Mouse (Mus musculus) lung, adult 18-20 months (tissue): ENCODE measurements around the gene Stx4a.
"Not testable (repeated sequence)": the region's sequence is repeated elsewhere in the genome, so short reads cannot be mapped to it uniquely, and the experiment has no call there.

Experiments used
- DNase-seq, 2 experiments: peaks; one replicate each; pipeline ENCODE4 v3.0.0; 2022; ENCODE audit warnings: mixed read lengths in 2 of 2

The Stx4a gene

DNA sequence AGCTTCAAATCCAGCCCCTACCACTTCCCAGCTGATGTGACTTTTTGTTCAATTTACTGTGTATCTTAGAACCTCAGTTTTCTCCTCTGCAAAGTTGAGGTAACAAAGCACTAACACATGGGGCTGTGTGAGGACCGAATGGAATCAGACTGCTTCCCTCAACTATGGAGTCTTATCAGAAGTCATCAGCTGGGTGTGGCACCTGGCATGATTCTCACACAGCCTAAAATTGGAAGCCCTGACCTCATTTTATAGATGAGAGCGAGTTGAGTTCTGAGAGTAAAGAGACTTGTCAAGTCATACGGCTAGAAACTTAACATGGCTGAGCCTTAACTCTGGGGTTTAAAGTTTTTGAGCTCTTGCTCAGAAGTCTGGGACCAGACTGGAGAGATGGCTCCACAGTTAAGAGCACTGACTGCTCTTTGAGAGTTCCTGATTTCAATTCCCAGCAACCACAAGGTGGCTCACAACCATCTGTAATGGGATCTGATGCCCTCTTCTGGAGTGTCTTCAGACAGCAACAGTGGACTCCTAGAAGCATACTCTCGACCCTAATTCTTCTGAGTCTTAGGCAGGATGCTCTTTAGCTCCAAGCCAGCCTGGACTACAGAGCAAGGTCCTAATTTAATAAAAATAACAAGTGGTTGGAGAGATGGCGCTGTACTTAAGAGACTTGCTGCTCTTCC lies 46.2 kb downstream of the Stx4a start:
- DNase-seq, result no peak

DNA sequence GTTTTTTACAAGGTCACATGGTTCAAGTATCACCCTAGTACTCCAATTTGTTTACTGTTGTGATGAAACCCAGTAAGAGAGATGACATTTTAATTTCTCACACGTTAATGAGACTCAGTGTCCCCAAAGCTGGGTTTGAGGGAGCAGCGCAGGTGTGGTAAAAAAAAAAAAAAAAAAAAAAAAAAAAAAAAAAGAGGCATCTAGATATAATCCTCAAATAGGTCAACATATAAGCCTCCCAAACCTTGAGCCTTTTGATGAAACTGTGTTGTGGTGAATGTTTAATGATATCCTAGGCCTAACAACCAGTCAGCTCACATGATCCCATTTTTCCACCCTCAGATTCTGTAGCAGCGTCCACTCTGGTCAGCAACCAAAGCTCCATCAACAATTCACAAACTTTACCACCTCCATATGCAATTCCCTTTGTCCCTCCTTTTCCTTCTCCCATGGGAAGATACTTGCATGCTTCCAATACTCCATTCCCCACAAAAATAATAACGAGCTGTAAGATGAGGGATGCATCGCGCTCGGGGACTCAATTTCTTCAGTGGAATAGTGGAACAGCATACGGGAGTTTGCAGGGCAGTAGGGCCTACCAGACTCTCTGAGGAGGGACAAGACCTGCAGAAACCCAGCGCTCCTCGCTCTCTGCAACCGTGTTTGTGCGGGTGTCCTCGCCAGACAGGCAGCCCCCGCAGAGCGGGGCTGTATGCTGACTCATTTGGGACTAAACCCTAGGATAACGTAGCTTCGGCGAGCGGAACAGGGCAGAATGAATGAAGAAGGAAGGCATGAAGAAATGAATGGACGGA lies 50.9 kb downstream of the Stx4a start:
- no peak for DNase-seq

DNA sequence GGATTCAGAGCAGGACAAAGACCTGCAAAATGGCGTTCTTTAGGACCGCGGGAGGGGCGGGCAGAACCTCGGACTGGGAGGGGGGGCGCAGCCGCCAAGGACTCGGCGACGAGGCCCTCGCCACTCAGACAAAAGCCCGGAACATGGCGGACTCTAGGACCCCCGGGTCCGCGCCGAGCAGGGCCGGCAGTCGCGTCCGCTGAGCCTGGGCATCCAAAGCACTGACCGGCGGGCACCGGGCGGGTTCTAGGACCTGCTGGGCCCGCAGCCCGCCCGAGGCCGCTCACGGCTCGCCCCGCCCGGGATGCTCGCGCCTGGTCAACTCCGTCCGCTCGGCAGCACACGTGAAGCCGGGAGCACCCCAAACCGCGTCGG lies 51.5 kb downstream of the Stx4a start:
- peak; percentile 90 to 92 for DNase-seq

- peak; percentile 77 for DNase-seq
Observed at GRCm38 (mm10) chr7:127876041-127876466, 52.0 kb downstream of the Stx4a start, which contains the start of gene Zfp646. TSS of gene Zfp646 (plus strand) at chr7:127876221.

DNA sequence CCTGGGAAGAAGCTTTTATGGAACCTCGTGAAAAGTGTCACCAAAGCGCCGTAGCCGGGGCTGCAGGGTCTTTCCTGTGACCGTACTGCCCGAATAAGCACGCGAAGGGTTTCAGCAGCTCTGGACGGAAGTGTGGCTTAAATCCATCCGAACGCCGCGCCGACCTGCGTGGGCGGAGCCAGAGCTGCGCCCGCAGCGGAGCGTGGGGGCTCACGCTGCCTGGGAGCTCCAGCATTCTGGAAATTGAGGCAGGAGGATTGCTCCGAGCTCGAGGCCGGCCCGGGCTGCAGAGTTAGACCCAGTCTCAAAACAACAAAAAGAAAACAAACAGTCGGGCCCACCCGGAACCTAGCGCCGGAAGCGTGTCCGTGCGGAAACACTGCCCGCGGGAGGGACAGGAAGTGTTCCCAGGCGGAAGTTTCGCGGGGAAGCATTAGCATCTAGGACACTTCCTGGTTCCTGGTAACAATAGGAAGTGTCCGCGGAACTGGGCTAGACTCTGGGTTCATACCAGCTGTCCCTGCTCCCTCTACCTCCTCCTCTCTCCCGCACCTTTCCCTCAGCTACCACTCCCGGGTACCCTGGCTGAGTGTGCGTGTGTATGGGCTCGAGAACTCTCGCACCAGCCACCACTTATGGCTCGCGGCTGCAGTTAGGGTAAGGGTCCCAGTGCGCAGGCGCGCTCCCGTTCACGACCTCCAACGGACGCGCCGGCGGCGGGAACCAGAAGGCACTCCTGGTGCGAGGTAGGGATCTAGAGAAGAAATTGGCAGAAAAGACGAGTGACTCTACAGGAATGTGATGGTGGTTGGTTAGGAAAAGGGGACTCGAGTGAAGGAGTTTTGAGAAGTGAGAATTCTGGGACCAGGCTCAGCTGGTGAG lies 52.6 kb downstream of the Stx4a start, which contains the start of gene Zfp668:
Gene Zfp668 (minus strand): TSS at position 362 of the 882 bp plus-strand sequence.
- DNase-seq, result peak; percentile 90 to 92

DNA sequence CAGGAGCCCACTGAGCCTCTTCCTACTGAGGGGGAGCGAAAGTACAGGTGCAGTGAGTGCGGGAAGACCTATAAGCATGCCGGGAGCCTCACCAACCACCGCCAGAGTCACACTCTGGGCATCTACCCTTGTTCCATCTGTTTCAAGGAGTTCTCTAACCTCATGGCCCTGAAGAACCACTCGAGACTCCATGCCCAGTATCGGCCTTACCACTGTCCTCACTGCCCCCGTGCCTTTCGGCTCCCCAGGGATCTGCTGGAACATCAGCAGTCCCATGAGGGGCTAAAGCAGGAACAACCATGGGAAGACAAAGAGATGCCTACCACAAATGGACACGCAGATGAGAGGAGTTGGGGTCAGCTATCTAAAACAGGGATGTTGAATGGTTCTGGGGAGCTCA lies 55.2 kb downstream of the Stx4a start:
- no peak for DNase-seq

DNA sequence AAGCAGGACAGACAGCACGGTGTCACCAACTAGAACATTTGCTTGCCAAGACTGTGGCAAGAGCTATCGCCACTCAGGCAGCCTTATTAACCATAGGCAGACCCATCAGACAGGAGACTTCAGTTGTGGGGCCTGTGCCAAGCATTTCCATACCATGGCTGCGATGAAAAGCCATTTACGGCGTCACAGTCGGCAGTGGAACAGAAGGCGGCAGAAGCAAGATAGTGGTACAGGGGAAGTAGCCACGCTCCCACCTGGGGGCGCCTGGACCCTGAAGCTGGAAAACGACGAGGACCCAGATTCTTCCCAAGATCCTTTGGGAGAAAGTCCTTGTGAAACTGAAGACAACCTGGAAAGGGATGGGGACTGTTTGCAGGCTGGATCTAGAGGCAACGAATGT lies 56.3 kb downstream of the Stx4a start:
- no peak for DNase-seq

DNA sequence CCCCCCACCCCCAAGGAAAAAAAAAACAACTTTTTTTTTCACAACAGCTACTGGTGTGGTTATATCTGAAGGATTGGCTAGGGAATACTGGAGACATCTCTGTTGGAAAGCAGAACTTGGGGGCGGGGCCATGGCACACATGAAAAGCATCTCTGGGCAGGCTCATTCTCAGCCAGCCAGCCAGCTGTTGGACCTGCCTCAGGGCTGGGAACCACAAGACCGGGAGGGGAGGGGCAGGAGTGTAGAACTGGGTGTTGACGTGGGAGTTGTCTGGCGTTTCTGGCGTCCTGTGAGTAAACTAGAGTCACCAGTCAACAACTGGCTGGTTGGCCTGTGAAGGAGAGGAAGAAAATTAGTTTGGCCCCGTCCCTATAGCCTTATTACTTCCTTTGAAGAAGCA lies 61.9 kb downstream of the Stx4a start:
- peak; percentile 64 to 74 for DNase-seq

DNA sequence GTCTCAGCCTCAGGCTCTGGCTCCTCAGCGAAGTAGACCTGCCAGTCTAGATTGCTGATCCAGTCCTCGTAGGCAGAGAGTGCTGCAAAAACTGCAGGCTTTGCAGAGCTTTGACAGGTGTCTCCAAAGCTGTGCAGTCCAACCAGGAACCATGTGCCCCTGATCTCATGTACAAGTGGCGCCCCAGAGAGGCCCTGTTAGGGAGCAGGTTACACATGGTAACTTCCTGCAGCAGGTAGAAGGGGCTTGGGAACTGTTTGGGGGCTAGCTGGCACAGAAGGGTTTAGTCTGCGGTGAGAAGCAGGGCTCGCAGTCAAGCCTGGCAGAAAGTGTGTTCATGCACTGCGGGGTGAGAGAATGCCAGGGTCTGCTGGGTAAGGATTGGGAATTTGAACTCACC lies 62.5 kb downstream of the Stx4a start:
- no peak for DNase-seq

GRCm38 (mm10) chr7:127887191-127887590 lies 63.1 kb downstream of the Stx4a start:
- no peak for DNase-seq

GRCm38 (mm10) chr7:127887781-127888180 lies 63.7 kb downstream of the Stx4a start:
- no peak for DNase-seq

GRCm38 (mm10) chr7:127888821-127889220 lies 64.7 kb downstream of the Stx4a start:
- no peak for DNase-seq

DNA sequence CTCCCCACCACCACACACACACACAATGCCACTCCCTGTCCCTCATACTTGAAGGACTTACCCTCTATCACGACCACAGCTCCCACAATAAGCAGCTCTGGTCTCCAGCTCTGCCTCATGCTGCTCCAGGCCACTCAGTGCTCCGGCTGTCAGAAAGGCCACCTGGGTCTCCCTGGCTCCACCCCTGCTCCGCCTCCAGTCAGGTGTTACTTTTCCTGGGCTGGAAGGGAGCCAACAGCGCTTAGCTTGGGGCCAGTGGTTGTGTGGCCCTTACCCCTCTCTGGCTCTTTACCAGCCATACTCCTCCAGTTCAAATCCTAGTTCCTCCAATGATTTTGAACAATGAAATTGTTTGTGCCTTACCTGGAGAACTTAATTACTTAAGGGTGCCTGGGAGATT lies 66.7 kb downstream of the Stx4a start, which contains the start of gene Prss53:
Gene Prss53 (minus strand): TSS at position 173 of the 400 bp plus-strand sequence.
- DNase-seq, result peak; percentile 43 to 56

DNA sequence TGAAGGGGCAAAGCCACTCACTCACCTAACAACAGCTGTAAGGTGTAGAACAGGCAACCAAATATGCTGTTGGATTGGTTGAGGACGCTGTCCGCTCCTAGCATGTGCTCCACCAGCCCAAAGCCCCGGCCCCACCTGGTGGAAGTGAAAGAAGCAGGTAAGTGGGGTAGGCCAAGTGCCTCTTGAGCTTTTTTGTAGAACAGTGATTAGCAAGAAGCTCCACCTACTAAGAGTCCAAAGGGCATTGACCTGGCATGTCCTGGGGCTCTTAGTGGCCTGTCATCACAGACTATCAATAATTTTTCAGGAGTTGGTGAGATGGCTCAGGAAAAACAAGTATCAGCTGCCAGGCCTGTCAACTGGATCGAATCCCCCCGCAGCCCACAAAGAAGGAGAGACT lies 70.4 kb downstream of the Stx4a start:
- DNase-seq, result peak; percentile 35 to 48

GRCm38 (mm10) chr7:127895442-127895841 lies 71.3 kb downstream of the Stx4a start, which contains the start of the genes Gm21974 and Vkorc1:
TSS of gene Gm21974 (minus strand) at chr7:127895454.
TSS of gene Vkorc1 (minus strand) at chr7:127895617.
- DNase-seq, result peak; percentile 97 to 99

GRCm38 (mm10) chr7:127895891-127896290 lies 71.8 kb downstream of the Stx4a start:
- not testable (repeated sequence) for DNase-seq

DNA sequence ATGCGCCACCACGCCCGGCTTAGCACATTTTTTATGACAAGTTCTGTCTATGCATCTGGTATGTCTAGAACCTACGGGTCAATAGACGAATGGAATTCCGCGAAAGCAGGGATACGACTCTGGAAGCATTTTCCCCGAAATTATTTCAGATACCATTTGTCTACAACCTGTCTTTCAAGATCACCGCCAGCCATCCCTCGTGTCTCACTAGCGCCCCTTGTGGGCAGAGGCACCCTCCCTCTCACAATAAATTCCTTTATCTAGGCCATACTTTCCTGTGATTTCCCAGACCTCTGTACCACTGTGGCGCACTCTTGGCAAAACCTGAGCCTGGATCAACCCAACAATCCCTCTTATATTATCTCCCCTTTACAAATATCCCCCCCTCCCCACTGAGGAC lies 72.3 kb downstream of the Stx4a start:
- peak; percentile 59 to 66 for DNase-seq

DNA sequence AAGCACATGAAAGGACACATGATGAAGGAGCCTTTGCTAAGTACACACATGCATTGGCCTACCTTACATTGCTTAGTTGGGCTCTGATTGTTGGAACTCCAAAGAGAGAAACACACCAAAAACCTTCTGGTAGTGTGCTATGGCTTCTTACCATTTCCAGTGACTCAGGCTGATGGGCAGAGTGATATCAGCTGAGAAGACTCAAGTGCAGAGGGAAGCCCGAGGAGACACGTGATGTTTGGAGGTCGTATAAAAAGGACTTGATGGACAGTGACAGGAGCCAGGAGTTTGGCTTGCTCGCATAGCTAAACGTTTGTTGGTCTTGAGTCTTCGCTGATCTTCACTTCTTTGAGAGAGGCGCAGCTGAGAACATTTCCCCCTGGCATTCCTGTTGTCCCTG lies 73.4 kb downstream of the Stx4a start:
- DNase-seq, result no peak

DNA sequence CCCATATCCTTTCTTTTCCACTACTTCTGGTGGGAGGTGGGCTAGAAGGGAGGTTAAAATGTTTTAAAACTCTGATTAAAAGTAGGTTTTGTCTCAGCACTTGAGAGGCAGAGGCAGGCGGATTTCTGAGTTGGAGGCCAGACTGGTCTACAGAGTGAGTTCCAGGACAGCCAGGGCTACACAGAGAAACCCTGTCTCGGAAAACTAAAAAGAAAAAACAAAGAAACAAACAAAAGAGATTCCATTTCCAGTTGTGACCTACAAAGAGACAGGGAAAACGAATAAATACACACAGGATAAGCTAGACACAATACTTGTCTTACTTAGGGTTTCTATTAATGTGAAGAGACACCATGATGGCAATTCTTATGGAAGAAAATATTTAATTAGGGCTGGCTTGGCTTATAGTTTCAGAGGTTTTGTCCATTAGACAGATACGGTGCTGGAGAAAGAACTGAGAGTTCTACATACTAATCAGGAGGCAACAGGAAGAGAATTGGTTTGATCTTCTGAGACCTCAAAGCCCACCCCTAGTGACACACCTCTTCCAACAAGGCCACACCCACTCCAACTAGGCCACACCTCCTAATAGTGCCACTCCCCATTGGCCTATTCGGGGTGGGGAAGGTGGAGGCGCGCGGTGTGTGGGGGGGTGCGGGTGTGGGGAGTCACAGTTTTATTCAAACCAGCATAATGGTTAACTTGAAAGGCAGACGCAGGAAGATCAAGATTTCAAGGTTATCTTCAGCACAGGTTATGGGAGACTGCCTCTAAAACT lies 74.3 kb downstream of the Stx4a start:
- no peak for DNase-seq
